Comparison of ENCODE assay signal across 19 mouse cellular contexts in the genomic region with DNA sequence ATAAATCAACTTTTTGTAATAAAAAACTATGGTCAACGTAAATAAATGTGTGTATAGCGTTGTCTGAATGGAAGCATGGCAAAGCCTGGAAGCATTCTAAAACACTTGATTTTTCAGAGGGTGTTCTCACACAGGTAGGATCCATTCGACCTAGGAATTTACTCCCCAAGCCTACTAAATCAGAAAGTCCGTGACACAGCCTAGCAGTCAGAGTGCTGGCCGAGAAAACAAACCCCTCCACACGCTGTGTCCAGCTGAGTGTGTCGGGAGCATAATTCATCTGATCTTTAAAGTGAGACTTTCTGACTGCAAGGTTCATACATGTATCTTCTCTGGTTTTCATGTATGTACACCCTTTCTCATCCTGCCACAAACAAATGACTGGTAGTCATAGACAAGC. TPM values are rescaled to one million over a fixed set of nuclear protein-coding genes. Genes with fewer than 3 reads are reported as not detected.
A peak's percentile ranks its signal among the peaks of the same experiment; 100 is the strongest.
DNase-seq lines count a peak whose midpoint lies in the region; ATAC-seq and TF ChIP-seq lines count a peak whose summit lies in the region.
"Had no signal": no experiment of that assay in that cellular context is flagged by ENCODE, and none has a peak within 500 bp of the region (broad histone marks: within the 10 kb centered on the region; RNA-seq: fewer than 3 reads in every experiment).

No protein-coding gene starts in this region.

- no peak overlapping the region for H3K4me3 ChIP-seq in kidney, embryonic 14.5 days (ENCODE audit: low read length)
- H3K4me3 ChIP-seq in kidney, postnatal 0 days (replicated peaks; ENCODE audit: low read depth, low read length), result no peak overlapping the region
- H3K4me3 ChIP-seq in lung, embryonic 15.5 days, result no peak overlapping the region
- H3K4me3 ChIP-seq: forebrain, embryonic 10.5 days; forebrain, embryonic 13.5 days; hindbrain, embryonic 10.5 days; hindbrain, embryonic 13.5 days had no signal

- WGBS in kidney, embryonic 14.5 days, result 31% methylated on average over 7 of the region's 7 CpGs
- whole genome bisulfite sequencing in kidney, postnatal 0 days, result 26% methylated on average over 7 of the region's 7 CpGs
- 67% methylated on average over 7 of the region's 7 CpGs for WGBS in lung, embryonic 15.5 days

- no peak overlapping the region for H3K9ac ChIP-seq in kidney, embryonic 14.5 days (ENCODE audit: low read depth, low read length)
- no peak overlapping the region for H3K9ac ChIP-seq in kidney, postnatal 0 days (ENCODE audit: low read depth, low read length)
- H3K9ac ChIP-seq in lung, embryonic 15.5 days, result no peak overlapping the region
- H3K9ac ChIP-seq: forebrain, embryonic 13.5 days; hindbrain, embryonic 13.5 days had no signal

- peaks cover 19% of the 10 kb centered on the region; the same call in 1 of the 2 replicates for H3K4me1 ChIP-seq in kidney, embryonic 14.5 days (ENCODE audit: control insufficient read depth, insufficient read depth, low read length)
- H3K4me1 ChIP-seq in kidney, postnatal 0 days (replicated peaks; ENCODE audit: insufficient read depth, low read length), result peaks cover 3% of the 10 kb centered on the region; the same call in 1 of the 2 replicates
- peaks cover 30% of the 10 kb centered on the region for H3K4me1 ChIP-seq in lung, embryonic 15.5 days
- H3K4me1 ChIP-seq: forebrain, embryonic 13.5 days had no signal

- no peaks in the 10 kb centered on the region for H3K9me3 ChIP-seq in kidney, embryonic 14.5 days (ENCODE audit: control insufficient read depth, low read length)
- H3K9me3 ChIP-seq in kidney, postnatal 0 days (replicated peaks; ENCODE audit: low read length), result no peaks in the 10 kb centered on the region
- H3K9me3 ChIP-seq in lung, embryonic 15.5 days, result no peaks in the 10 kb centered on the region
- H3K9me3 ChIP-seq: forebrain, embryonic 10.5 days; forebrain, embryonic 13.5 days; G1E; hindbrain, embryonic 10.5 days; hindbrain, embryonic 13.5 days had no signal

- no peak for TF ChIP-seq CTCF in kidney, postnatal 0 days (IDR thresholded peaks at IDR 0.05; ENCODE audit: low read depth)

- no peaks in the 10 kb centered on the region for H3K36me3 ChIP-seq in kidney, embryonic 14.5 days (ENCODE audit: control insufficient read depth, insufficient read depth, low read length)
- no peaks in the 10 kb centered on the region for H3K36me3 ChIP-seq in kidney, postnatal 0 days (ENCODE audit: insufficient read depth, low read length)
- H3K36me3 ChIP-seq in lung, embryonic 15.5 days, result no peaks in the 10 kb centered on the region
- H3K36me3 ChIP-seq: forebrain, embryonic 10.5 days; G1E; hindbrain, embryonic 10.5 days; hindbrain, embryonic 13.5 days had no signal

- no peak overlapping the region for H3K4me2 ChIP-seq in kidney, embryonic 14.5 days (replicated peaks; ENCODE audit: low read depth, low read length)
- H3K4me2 ChIP-seq in kidney, postnatal 0 days (ENCODE audit: low read length), result no peak overlapping the region
- no peak overlapping the region for H3K4me2 ChIP-seq in lung, embryonic 15.5 days
- H3K4me2 ChIP-seq: forebrain, embryonic 13.5 days; heart, embryonic 11.5 days; hindbrain, embryonic 13.5 days had no signal

- H3K27me3 ChIP-seq in kidney, embryonic 14.5 days (ENCODE audit: control insufficient read depth, insufficient read depth, low read length), result no peaks in the 10 kb centered on the region
- H3K27me3 ChIP-seq in kidney, postnatal 0 days (ENCODE audit: insufficient read depth, low read length), result no peaks in the 10 kb centered on the region
- no peaks in the 10 kb centered on the region for H3K27me3 ChIP-seq in lung, embryonic 15.5 days
- H3K27me3 ChIP-seq: CH12.LX; forebrain, embryonic 13.5 days; hindbrain, embryonic 13.5 days had no signal

- no peak overlapping the region for H3K27ac ChIP-seq in kidney, embryonic 14.5 days (ENCODE audit: low read depth, low read length)
- H3K27ac ChIP-seq in kidney, postnatal 0 days, result no peak overlapping the region
- H3K27ac ChIP-seq in lung, embryonic 15.5 days, result peak overlapping the region; percentile 24; the same call in 1 of the 2 replicates
- H3K27ac ChIP-seq: forebrain, embryonic 10.5 days; forebrain, embryonic 13.5 days; hindbrain, embryonic 10.5 days; hindbrain, embryonic 13.5 days had no signal

- DNase-seq in kidney, postnatal 14 days, result no peak
- DNase-seq in kidney, postnatal 0 days (ENCODE audit: low spot score), result peak; percentile 67
- DNase-seq in kidney, postnatal 10 days, result no peak
- DNase-seq in lung, adult 18-20 months, result no peak
- DNase-seq: cerebellum, adult 18-20 months; cerebellum, adult 9-10 months; gastrocnemius, postnatal 10 days; gastrocnemius, postnatal 36 days had no signal

- peak; percentile 81; the same call in 1 of the 2 replicates for ATAC-seq in kidney, embryonic 14.5 days (ENCODE audit: low FRiP score, low TSS enrichment)
- ATAC-seq in kidney, postnatal 0 days (replicated peaks; ENCODE audit: low FRiP score, low read depth), result no peak
- no peak for ATAC-seq in lung, embryonic 15.5 days (ENCODE audit: borderline replicate concordance, extremely low read depth, low FRiP score, low TSS enrichment)
- ATAC-seq: forebrain, embryonic 13.5 days; forebrain, embryonic 16.5 days; Patski had no signal

RNA-seq across cellular contexts. Expression of a gene that starts 58.8 kb away (rescaled TPM):
- polyA plus RNA-seq in kidney, embryonic 14.5 days (2014; fragmentation: Nextera tagmentation; extraction: Ambion mirVana), result 154 and 173 TPM in 2 replicates
- polyA plus RNA-seq in kidney, postnatal 0 days (2015; fragmentation: Nextera tagmentation; extraction: Ambion mirVana), result 126 and 128 TPM in 2 replicates
- polyA plus RNA-seq in lung, embryonic 15.5 days (2015; fragmentation: Nextera tagmentation; extraction: Ambion mirVana), result 85.4 and 86.6 TPM in 2 replicates
- polyA plus RNA-seq: G1E had no signal
